Mouse (Mus musculus) kidney, postnatal 36 days (tissue): ENCODE results near the gene Esp3.
"Not testable (repeated sequence)": the region's sequence is repeated elsewhere in the genome, so short reads cannot be mapped to it uniquely, and the experiment has no call there.

Source experiments
- DNase-seq, 2 experiments: peaks; one replicate each; pipeline ENCODE4 v3.0.0; 2021 to 2022; ENCODE audit warnings: mixed read lengths in 2 of 2

Esp3 gene

DNA sequence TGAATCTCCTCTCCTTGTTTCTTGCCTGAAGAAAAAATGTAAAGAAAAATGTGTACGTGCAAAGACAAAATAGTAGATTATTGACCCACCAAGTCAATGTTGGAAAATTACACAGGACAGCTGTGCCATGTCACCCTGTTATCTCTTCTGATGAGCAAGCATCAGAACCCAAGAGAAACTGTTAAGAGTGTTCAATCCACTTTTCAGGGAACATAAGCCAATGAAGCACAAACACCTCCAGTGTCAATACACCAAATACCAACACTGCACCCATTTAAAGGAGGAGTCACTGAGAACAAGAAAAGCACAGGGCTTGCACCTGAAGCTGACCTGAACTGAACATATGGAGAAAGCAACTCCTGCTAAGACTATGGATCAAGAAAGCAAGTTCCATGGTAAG lies at the start of gene Esp3:
Esp3 (plus strand) TSS at position 301 of the 400 bp plus-strand sequence.
- DNase-seq = not testable (repeated sequence)

DNA sequence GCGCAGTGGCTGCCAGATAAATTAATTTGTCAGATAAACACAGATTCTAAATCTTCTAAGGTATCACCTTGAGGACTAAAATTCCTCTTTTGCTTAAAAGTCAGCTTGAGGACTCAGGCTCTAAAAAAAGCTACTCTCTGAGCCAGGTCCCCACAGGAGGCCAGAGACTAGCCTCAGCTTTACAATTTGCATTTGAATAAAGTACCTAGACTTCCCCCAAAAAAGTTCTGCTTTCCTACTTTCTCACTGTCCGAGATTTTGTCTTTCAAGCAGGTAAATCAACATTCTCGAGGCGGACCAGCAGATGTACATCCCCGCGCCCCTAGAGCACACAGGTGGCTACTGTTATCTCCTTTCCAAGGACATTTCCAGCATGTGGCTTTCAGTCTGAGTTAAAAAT lies 48.0 kb upstream of the Esp3 start:
- not testable (repeated sequence) for DNase-seq

DNA sequence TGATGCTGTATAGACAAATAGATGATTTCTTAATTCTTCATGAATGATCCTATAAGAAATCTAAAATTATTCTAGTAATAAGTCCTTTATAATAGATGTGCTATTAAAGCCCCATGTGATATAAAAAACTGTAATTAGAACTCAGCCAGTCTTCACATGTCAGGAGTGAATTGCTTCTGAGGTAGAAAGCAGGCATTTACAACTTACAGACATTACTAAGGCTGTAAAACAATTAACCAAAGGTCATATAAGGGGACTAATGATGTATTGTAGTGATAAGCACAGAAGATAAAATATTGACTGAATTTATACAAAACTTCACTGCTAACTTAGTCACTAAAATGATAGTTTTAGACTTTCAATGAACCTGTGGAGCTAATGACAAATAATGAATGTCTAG lies 40.6 kb upstream of the Esp3 start:
- no peak for DNase-seq

DNA sequence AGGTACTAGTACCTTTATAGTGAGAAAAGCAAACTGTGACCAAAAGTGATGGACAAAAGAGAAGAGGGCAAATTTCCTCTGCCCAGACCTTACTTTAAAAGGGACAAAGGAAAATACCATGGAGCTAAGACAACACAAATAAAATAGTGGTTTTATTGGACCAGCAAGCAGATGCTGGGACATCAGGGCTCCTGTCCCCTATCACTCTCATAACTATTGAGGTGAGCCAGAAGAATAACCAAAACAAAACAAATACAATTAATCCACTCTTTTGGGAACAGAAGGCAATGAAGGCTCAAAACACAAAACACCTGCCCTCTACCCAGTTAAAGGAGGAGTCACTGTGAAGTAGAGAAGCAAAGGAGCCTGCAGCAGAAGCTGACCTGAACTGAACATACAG lies 33.6 kb upstream of the Esp3 start, which contains the start of gene Esp4:
Esp4 (plus strand) TSS at position 301 of the 400 bp plus-strand sequence.
- DNase-seq = no peak

DNA sequence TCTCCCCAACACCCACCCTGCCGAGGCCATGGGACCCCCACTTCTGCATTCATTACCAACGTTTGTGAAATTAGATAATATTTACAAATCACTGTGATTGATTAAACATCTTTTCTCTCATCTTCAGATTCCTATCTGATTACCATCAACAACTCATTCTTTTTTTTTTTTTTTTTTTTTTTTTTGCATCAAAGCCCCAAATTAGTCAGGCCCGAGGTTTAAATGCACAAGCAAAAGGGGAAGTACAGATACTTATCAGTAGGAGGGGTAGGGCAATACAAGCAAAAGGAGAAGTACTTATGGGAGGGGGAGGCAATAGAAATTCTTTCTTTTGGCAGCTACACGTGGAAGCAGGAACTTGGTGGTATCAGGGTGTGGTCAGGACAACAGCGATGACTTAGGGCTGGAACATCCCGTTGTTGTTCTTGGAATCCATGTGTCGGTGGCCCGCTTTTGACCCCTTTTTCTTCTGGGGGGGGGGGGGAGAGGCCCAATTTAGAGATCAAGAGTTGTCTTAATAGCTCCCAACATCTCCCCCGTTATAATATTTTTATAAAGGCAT lies 30.3 kb downstream of the Esp3 start:
- DNase-seq = not testable (repeated sequence)

DNA sequence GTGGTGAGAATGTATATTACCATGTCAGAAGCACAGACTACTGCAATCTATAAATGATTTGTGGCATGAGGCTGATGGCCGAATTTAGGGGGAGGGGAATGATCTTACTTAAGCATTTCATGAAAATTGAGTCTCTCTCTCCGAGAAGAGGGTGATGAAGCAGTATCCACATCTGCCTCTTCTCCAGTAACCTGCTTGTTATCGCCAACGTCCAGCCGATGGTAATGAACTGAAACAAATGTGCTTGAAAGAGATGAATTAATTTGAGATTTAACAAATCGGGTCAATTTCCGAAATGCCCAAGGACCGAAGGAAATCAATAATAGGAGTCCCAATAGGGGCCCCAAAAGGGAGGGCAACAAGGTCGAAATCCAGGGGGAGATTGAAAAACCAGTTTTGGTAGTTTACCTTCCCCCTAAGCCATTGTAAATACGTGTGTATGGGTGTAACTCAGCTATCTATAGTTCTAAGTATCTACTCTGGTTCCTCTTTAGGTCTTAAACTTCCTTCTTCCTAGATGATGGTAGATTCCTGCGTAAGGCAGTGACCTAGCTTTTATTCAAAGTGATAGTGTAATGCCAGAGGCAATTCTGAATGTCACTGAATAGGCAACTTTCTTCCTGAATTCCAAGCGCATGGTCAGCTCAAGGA lies 31.4 kb downstream of the Esp3 start:
- DNase-seq = not testable (repeated sequence)
